Mouse (Mus musculus) layer of hippocampus, postnatal 36 days (tissue): ENCODE data around the gene Prcp. TPM values are rescaled to one million over a fixed set of nuclear protein-coding genes. Genes with fewer than 3 reads are reported as not detected.

ENCODE experiments used
- DNase-seq, 2 experiments: peaks; one replicate each; pipeline ENCODE4 v3.0.0; 2022
- total RNA-seq, 2 experiments: library from RNA; stranded (reverse); gene quantifications; 2 replicates each; pipeline ENCODE4 v1.2.3; 2021

Gene Prcp
- 1 to 10 TPM; 7.5 to 8.2 TPM for total RNA-seq

DNA sequence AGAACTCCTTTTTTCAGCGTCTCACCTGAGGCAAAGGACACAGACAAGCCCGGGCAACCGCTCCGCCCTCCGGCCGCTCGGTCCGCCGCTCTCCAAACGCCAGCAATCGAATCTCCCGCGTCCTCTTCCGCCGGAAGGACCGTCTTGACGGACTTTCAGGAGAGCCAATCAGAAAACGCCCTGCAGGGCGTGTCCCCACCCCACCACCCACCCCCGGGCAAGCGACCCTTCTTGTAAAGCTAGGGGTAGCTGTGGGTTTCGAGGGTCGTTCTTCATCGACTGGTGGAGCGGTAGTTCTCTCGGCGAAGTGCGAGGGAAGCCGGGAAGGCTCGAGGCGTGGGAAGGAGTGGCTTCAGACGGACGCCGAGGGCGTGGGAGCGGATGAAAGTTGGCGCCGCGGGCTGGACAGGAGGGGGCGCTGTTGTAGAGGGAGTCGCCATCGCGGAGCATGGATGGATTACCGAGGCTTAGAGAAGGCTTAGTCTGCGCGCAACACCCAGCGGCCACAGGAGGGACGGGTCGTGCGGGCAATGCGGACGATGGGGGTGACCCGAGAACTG lies at the start of gene Prcp, which contains the start of gene Ddias:
Gene Prcp (plus strand): TSS at position 355 of the 560 bp plus-strand sequence.
Gene Ddias (minus strand): TSS at position 132 of the 560 bp plus-strand sequence.
- DNase-seq = peak; percentile 90 to 91

- no peak for DNase-seq
Observed at GRCm38 (mm10) chr7:92826248-92826647, 48.0 kb upstream of the Prcp start.

GRCm38 (mm10) chr7:92827981-92828380 lies 46.3 kb upstream of the Prcp start:
- DNase-seq = peak in 1 of 2 experiments; percentile 9

DNA sequence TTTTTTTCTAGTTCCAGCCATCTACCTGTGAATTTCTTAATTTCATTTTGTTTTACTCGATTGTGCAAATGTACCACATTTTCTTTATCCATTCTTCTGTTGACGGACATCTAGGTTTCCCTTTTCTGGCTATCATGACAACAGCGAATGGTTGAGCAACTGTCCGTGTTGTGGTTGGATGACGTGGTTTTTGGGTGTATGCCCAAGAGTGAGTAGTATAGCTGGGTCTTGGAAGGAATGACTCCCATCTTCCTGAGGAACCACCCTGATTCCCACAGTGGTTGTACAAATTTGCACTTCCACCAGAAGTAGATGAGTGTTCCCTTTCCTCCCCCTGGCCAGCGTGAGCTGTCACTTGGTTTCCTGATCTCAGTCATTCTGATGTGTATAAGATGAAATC lies 41.9 kb upstream of the Prcp start:
- DNase-seq = no peak

- DNase-seq = no peak
Observed at GRCm38 (mm10) chr7:92834391-92834790, 39.9 kb upstream of the Prcp start.

GRCm38 (mm10) chr7:92836447-92836846 lies 37.8 kb upstream of the Prcp start:
- DNase-seq = no peak

GRCm38 (mm10) chr7:92837226-92837625 lies 37.0 kb upstream of the Prcp start:
- no peak for DNase-seq

DNA sequence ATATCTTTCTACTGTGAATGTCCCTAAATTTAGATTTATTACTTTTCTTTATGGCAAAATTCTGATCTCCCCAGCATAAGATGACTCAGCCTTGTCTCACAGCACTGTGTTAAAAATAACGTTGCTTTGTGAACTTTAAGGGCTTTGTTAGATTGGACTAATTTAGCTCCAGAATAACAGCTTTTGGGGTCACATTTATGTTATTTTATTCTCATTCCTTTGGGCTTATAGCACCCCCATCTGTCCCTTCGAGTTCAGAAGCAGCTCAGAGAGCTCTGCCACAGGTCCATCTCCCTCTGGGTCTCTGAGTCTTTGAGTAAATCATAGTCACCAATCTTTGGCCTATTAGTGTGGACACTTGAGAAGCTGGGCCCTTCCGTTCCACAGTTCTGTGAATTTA lies 36.4 kb upstream of the Prcp start:
- no peak for DNase-seq

DNA sequence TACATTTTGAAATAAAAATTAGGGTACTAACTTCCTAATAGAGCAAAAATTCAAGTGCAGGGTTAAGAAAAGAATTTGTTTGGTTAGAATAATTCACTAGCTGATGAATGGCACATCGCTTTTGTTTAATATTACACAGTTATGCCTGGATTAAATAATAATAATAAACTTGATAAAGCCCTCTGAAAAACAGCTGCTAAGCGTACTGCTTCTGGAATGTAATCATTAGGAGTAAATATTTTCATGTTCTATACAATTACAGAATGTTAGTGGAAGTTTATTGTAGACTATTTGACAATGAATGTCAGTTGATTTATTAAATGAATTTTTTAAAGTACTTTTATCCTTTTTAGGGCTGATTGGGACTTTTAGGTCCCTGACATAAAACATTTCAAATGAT lies 32.0 kb upstream of the Prcp start:
- no peak for DNase-seq

DNA sequence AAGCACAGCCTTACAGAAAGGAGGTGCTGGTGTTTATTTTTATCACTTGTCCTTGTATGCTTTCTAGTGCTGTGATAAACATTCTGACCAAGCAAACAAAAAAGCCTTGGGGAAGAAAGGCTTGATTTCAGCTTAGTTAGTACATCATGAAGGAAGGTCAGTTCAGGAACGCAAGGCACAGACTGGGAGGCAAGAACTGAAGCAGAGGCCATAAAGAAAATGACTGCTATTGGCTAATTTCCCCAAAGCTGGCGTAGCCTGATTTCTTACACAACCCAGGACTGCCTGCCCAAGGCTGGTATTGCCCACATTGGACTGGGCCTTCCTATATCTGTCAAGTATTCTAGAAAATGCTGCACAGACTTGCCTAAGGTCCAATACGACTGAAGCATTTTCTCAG lies 26.0 kb upstream of the Prcp start:
- no peak for DNase-seq

GRCm38 (mm10) chr7:92866526-92866925 lies 7.7 kb upstream of the Prcp start:
- no peak for DNase-seq

- DNase-seq = no peak
Observed at GRCm38 (mm10) chr7:92870161-92870560, 4.1 kb upstream of the Prcp start.

DNA sequence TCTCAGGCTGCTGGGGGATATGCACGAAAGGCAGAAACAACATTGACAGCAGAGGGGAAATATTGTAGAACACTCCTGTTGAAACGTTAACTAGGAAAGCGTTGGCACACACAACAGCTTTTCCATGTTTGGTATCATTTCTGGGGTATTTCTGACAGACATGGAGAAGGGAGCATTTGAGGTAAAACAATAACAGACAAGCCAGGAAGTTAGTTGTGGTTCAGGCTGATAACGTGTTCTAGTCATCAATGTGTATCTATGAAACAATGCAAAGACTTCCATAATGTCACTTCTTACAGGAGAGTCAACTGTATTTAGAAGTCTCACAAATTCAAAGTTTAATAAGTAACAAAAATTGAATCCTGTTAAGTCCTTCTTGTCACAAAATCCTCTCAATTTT lies 2.7 kb upstream of the Prcp start:
- DNase-seq = no peak

GRCm38 (mm10) chr7:92874761-92875408 lies 615 bp downstream of the Prcp start:
- peak; percentile 87 to 88 for DNase-seq

- no peak for DNase-seq
Observed at GRCm38 (mm10) chr7:92876066-92876465, 1.8 kb downstream of the Prcp start.

DNA sequence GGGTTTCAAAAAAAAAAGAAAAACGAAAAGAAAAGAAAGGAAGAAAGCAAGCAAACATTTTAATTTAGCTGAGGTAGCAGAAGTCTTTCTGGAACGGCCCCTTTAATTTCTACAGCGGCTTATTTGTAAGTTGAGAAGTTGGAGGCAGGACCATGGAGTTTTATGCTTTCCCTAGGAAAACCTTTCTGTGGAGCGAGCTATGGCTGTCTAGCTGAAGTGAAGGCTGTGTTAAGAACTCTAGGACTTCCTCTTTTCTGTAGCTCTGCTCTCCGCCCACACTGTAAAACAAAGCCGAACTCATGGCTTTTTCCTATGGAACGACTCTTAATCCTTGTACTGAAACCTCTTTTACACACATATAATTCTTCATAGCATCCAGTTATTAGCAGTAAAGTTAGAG lies 2.3 kb downstream of the Prcp start:
- no peak for DNase-seq

DNA sequence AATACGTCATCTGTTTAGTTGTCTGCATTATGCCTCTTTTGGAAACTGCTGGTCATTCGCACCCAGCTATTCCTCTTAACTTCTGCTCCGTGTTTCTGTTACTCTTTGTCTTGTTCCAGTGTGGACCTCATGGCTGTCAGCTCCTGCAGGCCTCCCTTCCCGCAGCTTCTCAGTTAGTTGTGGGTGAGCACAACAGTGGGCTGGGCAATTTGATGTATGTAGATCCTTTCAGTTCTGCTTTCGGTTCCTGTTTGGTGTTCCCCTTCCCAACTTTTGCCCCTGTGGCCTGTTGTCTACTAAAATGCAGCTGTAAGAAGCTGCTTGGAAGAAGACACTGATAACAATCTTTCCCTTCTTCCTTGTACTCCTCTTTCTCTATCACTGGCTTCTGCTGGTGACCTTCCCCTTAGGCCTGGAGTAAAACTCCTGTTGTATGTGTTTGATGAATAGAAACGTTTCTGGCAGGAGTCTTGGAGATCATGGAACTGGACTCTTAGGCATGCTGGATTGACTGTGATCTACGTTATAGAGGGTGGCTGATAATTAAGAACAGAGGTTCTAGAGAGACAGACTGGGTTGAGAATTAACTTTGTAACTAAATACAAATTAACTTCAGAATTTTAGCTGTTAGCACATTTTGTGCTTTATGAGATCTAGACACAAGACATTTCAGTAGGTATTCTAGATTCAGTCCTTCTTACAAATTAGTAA lies 4.5 kb downstream of the Prcp start:
- DNase-seq = no peak

DNA sequence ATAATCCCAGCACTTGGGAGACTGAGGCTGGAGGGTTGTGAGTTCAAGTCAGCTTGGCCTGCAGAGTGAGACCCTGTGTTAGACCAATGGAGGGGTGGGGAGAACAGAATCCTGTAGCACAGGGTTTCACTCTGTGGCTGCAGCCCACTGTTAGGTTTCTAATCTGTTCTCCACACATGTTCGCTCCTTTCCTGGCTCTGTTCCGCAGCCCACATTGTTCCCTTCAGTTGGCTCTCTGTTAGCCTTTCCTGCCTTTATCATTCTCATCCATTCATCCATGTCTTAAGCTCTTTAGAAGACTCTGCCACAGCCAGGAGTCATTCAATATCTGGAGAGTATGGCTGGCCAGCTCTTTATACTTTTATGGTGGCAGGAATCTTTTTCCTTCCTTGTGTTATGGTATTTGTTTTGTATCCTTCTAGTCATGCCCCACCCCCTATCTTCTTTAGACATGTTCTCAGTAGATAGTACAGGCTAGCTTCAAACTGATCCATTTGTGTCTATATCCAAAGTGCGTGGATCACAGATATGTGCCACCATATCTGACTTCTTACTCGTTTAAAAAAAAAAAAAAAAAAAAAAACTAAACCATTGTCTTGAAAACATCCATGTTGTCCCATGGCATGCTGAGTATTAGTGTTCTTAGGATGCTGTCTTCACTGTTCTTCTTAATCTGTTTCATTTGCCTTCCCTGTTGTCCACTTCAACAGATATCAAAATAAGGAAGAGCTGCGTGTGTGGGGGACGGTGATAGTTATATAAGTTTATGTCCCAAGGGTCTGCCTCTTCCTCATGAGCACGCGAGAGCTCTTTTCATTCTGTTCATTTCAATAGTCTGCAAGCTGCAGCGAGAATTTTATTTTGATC lies 9.8 kb downstream of the Prcp start:
- DNase-seq = no peak

- DNase-seq = no peak
Observed at GRCm38 (mm10) chr7:92884998-92885660, 10.9 kb downstream of the Prcp start.

GRCm38 (mm10) chr7:92886801-92887200 lies 12.5 kb downstream of the Prcp start:
- DNase-seq = no peak

GRCm38 (mm10) chr7:92887230-92887629 lies 13.0 kb downstream of the Prcp start:
- no peak for DNase-seq

GRCm38 (mm10) chr7:92890211-92890610 lies 15.9 kb downstream of the Prcp start:
- no peak for DNase-seq
